Mouse (Mus musculus) testis, postnatal 14 days (tissue): ENCODE results near the gene Pacsin1.

Source experiments
- DNase-seq: peaks from one replicate; pipeline ENCODE4 v3.0.0; 2021; ENCODE audit warnings: low spot score

Gene Pacsin1

GRCm38 (mm10) chr17:27678924-27679813, 23.9 kb downstream of the Pacsin1 start:
- DNase-seq, result no peak

- DNase-seq, result no peak
Measured at GRCm38 (mm10) chr17:27684886-27685549, 29.7 kb downstream of the Pacsin1 start.

GRCm38 (mm10) chr17:27685550-27685913, 30.2 kb downstream of the Pacsin1 start:
- DNase-seq, result no peak

- no peak for DNase-seq
Measured at GRCm38 (mm10) chr17:27686395-27686794, 31.1 kb downstream of the Pacsin1 start.

DNA sequence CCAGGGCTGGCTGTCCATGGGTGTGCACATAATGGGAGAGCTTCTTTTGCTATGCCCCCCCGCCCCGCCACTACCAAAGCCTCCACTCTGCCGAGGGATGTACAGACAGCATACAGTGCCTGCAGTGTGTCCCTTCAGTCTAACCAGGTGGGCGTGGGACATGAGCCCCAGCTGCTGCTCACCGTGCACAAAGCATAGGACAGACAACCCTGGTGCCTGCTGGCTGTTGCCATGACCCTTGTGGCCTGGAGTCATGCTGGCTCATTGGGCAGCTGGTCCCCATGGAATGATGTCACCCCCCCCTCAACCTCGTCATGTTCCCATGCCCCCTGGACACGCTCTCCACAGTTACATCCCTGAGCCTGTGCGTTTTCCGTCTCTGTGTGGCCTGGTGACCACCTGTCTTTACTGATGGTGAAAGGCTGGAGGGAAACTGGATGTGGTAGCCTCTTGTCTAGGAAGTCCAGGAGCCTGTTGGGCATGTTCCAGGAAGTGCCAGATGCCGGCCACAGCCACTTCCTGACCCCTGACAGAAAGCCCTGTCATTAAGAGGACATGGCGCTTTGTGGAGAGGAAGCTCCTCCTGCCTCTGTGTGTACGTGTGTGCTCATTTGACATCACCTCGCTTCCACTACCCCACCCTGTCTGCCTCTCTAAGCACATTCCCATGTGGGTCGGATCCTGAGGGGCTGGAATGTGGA, 35.8 kb downstream of the Pacsin1 start:
- no peak for DNase-seq

- no peak for DNase-seq
Measured at GRCm38 (mm10) chr17:27699641-27700244, 44.4 kb downstream of the Pacsin1 start.

DNA sequence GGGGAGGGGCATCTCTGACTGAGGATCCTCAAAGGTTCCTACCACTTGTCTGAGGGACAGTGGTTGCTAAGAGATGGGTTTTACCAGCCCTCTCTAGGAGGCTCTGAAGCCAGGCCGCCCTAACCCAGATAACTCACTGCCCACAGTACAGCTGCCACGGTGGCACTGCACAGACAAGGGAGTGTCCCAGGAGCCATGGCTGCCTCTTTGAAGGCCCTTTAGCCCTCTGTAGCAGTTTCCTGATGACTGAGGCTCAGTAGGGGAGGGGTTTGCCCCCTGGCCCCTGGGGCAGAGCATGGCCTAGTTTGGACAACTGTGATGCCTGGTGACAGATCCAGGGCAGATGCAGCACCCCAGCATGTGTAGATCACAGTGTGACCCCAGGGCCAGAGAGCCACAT, 45.5 kb downstream of the Pacsin1 start:
- no peak for DNase-seq

DNA sequence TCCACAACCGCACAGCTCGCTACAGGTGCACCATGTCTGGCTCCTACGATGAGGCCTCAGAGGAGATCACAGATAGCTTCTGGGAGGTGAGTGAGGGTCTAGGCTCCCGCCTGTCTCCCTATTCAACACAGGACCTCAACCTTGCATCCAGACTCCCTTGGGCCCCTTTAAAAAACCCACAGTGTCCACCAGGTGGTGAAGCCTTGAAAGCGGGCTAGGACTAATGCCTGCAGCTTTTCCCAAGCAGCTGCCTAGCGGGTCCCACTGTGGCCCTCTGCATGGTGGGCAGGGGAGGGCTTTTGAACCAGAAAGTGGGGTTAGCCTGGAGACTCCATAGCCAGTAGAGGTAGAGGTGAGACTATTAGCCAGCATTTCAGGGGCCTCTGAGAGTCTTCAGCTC, 46.5 kb downstream of the Pacsin1 start:
- DNase-seq, result no peak

- DNase-seq, result peak; percentile 69
Measured at GRCm38 (mm10) chr17:27702518-27702917, 47.2 kb downstream of the Pacsin1 start.

DNA sequence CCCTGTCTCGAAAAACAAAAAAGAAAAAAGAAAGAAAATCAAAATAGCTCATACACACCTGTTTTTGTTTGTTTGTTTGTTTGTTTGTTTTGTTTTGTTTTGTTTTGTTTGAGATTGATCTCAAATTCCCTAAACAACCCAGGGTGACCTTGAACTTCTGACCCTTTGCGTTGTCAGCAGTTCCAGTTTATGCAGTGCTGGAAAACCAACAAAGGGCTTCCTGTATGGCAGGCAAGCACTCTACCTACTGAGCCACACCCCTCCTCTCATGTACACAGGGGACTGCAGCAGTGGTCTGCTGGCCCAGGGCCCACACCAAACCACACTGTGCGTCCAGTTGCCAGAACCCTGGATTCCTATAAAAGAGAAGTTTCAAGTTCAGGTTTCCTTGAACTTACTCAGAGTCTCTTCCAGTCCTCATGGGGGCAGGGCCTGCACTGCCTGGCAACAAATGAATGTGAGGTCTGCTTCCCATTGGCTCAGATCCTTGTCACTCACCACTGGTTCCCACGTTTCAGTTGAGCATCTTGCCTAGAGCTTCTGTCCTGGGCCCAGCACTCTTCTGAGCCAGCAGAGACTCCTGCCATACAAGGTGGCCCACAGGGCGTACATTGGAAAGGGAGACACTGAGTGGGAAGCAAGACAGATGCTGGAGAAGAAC, 48.8 kb downstream of the Pacsin1 start:
- no peak for DNase-seq

GRCm38 (mm10) chr17:27705661-27706060, 50.4 kb downstream of the Pacsin1 start:
- no peak for DNase-seq

DNA sequence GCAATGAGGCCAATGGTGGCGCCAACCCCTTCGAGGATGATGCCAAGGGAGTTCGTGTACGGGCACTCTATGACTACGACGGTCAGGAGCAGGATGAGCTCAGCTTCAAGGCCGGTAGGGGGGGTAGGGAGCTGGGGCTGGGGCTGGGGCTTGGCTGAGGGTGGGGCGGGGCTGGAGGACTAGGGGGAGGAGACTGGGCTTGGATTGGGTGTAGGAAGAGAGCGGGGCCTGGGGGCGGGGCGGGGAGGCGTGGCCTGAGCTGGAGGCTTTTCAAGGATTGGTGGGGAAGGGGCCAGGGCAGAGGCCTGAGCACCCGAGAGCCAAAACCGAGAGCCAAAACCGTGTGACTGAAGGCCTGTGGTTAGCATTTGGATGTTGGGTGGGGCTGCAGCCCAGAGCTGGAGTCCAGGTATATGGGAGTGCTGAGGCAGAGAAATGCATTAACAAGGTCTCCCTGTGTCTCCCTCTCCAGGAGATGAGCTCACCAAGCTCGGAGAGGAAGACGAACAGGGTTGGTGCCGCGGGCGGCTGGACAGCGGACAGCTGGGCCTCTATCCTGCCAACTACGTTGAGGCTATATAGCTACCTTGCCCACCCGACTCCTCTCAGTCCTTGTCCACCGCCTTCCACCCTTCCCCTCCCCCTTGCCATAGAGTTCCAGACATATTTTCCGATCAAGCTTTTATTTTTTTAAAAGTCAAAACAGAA, 52.8 kb downstream of the Pacsin1 start:
- peak; percentile 79 for DNase-seq

DNA sequence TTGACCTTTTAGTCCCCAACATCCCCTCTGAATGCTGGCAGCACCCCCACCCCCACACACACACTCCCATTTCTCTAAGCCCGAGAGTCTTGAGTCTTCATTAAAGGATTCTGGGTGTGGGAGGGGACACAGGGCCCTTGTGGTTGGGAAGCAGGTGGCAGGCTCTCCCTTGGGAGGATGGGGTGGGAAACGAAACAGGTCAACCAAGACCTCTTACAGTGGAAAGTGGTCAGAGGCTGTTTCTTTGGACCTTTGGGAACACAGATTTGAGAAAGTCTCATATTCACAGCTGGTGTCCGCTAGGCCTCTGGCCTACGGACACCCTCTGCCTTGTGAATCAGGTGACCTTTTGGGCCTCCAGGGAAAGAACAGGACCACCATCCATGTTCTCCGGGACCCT, 54.3 kb downstream of the Pacsin1 start:
- DNase-seq, result no peak

DNA sequence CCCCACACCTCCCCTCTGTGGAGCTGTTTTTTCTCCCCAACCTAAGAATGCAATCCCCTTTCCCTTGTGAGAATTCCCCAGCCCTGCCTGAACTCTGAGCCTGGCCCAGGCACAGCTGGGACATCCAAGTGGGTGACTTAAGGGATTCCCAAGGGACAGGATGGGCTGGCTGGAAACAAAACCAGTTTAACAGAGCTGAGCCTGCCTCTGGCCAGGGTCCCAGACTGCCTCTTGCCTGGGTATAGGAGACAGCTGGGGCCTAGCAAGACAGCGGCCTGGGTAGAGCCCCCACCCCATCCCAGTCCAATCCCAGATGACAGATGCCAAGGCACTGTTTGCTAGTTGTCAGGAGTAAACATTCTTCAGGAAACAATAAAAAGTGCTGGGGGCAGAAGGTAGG, 57.5 kb downstream of the Pacsin1 start:
- DNase-seq, result no peak

DNA sequence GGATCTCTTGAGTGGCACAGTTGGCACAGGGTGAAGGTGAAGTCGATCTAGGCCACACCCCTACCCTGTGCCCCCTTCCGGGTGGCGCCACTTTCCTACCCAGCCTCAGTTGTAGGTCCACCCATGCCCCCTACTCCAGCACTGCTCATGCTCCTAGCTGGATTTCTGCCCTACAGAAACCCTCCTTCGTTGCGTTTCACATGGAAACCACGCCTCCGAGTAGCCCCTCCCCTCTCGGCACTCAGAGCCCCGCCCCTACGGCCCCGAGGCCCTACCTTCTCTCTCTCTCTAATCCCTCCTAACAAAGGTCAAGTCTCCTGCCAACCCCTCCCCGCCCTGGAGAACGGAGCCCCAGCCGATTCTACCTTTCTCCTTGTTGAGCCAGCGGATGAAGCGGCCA, 61.5 kb downstream of the Pacsin1 start:
- DNase-seq, result peak; percentile 56

DNA sequence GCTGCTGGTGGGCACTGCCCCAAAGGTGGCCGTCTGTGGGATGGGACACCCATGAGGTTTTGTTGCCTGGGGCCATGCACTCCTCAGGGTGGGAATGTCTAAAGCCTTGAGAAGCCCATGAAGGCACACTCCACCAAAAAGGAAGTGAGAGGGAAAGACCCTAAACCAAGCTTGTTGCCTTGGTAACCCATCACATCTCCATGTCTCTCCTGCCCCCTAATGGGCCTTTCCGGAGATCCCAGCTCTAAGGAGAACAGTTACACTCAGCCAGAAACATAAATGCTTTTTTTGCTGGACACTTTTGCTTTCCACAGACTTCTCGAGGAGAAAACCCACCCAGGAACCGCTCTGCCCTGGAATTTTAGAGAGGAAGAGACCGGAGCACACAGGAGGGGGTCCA, 62.9 kb downstream of the Pacsin1 start:
- no peak for DNase-seq

GRCm38 (mm10) chr17:27719663-27720062, 64.4 kb downstream of the Pacsin1 start:
- DNase-seq, result no peak

DNA sequence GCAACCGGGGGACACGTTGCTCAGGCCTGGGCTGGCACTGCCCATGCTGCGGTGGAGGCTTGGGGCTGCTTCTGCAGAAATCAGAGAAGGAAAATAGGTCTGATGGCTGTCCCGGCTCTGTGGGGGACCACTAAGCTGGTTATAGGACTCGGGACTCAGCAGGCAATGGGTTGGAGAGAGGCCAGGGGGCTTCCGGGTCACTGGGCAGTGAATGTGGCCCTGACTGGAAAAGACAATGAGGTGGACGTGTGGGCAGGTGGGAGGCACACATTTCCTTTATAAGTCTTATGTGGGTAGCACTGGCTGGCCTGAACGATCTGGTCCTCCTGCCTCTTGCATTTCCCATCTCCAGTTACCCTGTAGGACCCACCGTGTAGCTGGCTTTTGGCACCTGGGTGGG, 65.0 kb downstream of the Pacsin1 start:
- DNase-seq, result no peak

- no peak for DNase-seq
Measured at GRCm38 (mm10) chr17:27721125-27721664, 65.9 kb downstream of the Pacsin1 start.

DNA sequence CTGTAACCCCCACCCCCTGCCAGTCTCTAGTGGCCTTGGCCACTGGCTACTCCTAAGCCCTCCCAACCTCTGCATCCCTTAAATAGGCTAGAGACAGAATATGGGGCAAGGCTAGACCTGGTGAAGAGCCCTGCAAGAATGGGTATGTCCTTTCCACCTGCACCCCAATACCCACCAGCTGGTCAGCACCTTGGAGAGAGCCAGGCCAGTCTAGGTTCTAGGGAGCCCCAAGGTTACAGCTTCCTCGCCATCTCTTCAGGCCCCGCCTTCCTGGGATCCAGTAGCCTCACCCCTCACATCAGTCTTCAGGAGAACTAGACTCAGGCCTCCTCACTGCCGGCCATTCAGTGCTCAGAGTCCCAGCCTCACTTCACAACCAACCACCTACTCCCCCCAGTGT, 69.0 kb downstream of the Pacsin1 start:
- no peak for DNase-seq

DNA sequence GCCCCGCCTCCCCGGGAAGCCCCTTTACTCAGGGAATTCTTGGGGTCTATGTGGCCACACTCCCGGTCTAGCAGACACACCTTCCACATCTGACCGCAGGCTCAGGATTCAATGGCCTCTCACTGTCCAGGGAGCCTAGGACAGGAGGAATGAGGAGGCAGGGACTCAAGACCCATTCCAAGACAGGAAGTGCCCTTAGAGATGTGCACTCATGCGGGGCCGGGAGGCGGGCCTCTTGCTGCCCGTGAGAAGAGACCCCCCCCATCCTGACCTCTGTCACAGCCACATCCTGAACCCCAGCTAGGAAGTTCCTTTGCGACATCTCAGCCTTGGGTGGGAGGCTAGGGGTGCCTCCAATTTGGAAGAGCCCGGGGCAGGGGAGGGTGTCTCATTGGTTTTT, 69.7 kb downstream of the Pacsin1 start:
- no peak for DNase-seq
